Mouse (Mus musculus): ENCODE data around the gene Endod1. TPM values are rescaled to one million over a fixed set of nuclear protein-coding genes. Genes with fewer than 3 reads are reported as not detected.

The Endod1 gene
- polyA plus RNA-seq, 1 experiment: 35.0 TPM

GRCm38 (mm10) chr9:14304262-14304968 lies 76.9 kb downstream of the Endod1 start:
- WGBS: 90% methylated on average over 9 of the region's 9 CpGs
- Histone ChIP-seq H3K4me1 (ENCODE audit: control insufficient read depth, insufficient read depth, insufficient read length) (peaks cover 3% of the 10 kb centered on the region), H3K27me3 (ENCODE audit: control insufficient read depth, insufficient read depth, low read length) (no peaks in the 10 kb centered on the region), H3K36me3 (ENCODE audit: control insufficient read depth, insufficient read depth, low read length) (peaks cover 13% of the 10 kb centered on the region), H3K27ac (ENCODE audit: insufficient read depth, low read length) (no peak overlapping the region), H3K4me3 (ENCODE audit: extremely low read depth, insufficient read depth, insufficient read length) (no peak overlapping the region)
- DNase-seq (ENCODE audit: low read depth in 1 of 2, low spot score in 2 of 2): no peak
- TF ChIP-seq CTCF (IDR thresholded peaks at IDR 0.05; ENCODE audit: extremely low read depth, insufficient read depth, insufficient read length, insufficient replicate concordance): no peak
- no peak for TF ChIP-seq POLR2A (IDR thresholded peaks at IDR 0.05; ENCODE audit: low read depth, low read length)

Other genes with a start within 250 kb of the Endod1 start
- 12.2 and 33.6 TPM in 2 replicates for gene Sesn3, start 106.4 kb downstream of the Endod1 start, polyA plus RNA-seq (2012; rRNA removed)
- 0.27 and 0.33 TPM in 2 replicates for gene Kdm4d, start 119.0 kb upstream of the Endod1 start, polyA plus RNA-seq (2012; rRNA removed)
- gene Cwc15, start 119.1 kb upstream of the Endod1 start, polyA plus RNA-seq (2012; rRNA removed): 4.4 and 4.6 TPM in 2 replicates